Mouse (Mus musculus): ENCODE data around the gene Ghrhr. TPM values are rescaled to one million over a fixed set of nuclear protein-coding genes. Genes with fewer than 3 reads are reported as not detected.

Gene Ghrhr
- polyA plus RNA-seq (2014; fragmentation: Illumina TruSeq; extraction: RNeasy Lipid Tissue Mini Kit (QIAGEN cat#74804); ENCODE audit: low read depth, low replicate concordance) = not detected

GRCm38 (mm10) chr6:55376076-55376475 is at the start of gene Ghrhr:
Gene Ghrhr (plus strand): TSS chr6:55376295.

GRCm38 (mm10) chr6:55335989-55336514 is 40.0 kb upstream of the Ghrhr start, which contains the start of gene Aqp1:
Gene Aqp1 (plus strand): TSS chr6:55336432.

Other genes starting within 250 kb of the Ghrhr start
- gene Crhr2, start 243.3 kb upstream of the Ghrhr start, polyA plus RNA-seq (2014; fragmentation: Illumina TruSeq; extraction: RNeasy Lipid Tissue Mini Kit (QIAGEN cat#74804); ENCODE audit: low read depth, low replicate concordance) = not detected
- gene Inmt, start 201.3 kb upstream of the Ghrhr start, polyA plus RNA-seq (2014; fragmentation: Illumina TruSeq; extraction: RNeasy Lipid Tissue Mini Kit (QIAGEN cat#74804); ENCODE audit: low read depth, low replicate concordance) = 58.6 TPM
- gene Mindy4, start 172.9 kb upstream of the Ghrhr start, polyA plus RNA-seq (2014; fragmentation: Illumina TruSeq; extraction: RNeasy Lipid Tissue Mini Kit (QIAGEN cat#74804); ENCODE audit: low read depth, low replicate concordance) = 4.6 TPM
- 121 TPM for gene Aqp1, start 39.9 kb upstream of the Ghrhr start, polyA plus RNA-seq (2014; fragmentation: Illumina TruSeq; extraction: RNeasy Lipid Tissue Mini Kit (QIAGEN cat#74804); ENCODE audit: low read depth, low replicate concordance)
- 0.53 TPM for gene Adcyap1r1, start 75.7 kb downstream of the Ghrhr start, polyA plus RNA-seq (2014; fragmentation: Illumina TruSeq; extraction: RNeasy Lipid Tissue Mini Kit (QIAGEN cat#74804); ENCODE audit: low read depth, low replicate concordance)

All from kidney, adult 10 weeks (tissue).